Mouse (Mus musculus) right cerebral cortex, adult 2 months (tissue): ENCODE measurements around the gene Tmem136.
"Not testable (repeated sequence)": the region's sequence is repeated elsewhere in the genome, so short reads cannot be mapped to it uniquely, and the experiment has no call there.

Source experiments
- DNase-seq, 2 experiments: peaks; one replicate each; pipeline ENCODE4 v3.0.0; 2021 to 2022; ENCODE audit warnings: low spot score in 2 of 2

The Tmem136 gene

DNA sequence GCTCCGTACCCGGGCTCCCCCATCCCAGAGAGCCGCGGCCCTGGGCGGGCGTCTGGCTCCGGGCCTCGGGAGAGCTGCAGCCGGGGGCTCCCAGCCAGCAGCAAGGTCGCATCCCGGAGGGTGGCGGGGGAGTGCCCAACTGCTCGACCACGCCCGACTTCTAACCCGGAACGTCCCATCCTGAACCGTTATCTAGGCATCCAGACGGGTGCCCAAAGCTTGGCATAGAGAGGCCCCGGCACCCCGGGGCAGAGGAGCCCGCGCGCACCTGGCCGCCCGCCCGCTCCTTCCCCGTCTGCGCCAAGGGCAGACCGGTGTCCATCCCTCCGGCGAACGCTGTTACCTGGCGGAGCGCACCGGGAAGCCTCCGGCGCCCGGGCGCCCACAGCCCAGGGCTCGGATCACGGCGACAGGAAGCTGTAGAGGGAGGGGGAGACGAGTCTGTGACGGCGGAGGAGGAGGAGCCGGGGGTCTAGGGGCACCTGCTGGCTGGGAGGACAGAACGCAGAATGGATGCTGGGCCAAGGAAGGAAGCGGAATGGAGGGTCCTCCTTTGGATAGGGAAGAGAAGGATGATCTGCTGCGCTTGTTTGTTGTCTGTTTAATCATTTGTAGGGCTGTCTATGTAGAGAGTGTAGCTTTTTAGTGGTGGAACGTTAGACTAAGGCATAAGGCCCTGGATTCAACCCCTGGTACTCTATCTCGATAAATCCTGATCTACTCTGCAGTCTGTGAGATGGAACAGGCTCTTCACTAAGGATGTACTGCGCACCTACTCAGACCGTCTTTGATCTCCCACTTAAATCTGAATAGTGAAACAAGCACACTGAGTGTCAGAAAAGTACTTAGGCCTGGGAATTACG, at the start of gene Tmem136:
Gene Tmem136 (minus strand): TSS at position 437 of the 863 bp plus-strand sequence.
- DNase-seq, result peak; percentile 66 to 67

DNA sequence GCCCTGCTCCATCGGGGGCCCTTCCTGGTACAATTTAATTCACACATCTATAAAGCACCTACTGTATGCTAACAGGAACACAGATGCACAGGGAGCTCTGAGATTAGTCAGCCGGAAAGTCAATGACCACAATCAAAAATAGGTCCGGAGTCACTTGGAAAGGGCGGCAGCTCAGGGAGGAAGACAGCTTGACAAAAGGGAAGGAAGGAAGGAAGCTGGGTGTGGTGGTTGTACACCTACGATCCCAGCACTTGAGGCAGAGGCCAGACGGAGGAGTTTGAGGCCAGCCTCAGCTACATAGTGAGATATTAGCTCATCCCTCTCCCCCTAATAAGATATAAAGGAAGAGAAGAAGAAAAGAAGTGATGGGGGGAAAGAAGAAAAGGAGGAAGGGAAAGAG, 39.6 kb upstream of the Tmem136 start:
- DNase-seq, result no peak

DNA sequence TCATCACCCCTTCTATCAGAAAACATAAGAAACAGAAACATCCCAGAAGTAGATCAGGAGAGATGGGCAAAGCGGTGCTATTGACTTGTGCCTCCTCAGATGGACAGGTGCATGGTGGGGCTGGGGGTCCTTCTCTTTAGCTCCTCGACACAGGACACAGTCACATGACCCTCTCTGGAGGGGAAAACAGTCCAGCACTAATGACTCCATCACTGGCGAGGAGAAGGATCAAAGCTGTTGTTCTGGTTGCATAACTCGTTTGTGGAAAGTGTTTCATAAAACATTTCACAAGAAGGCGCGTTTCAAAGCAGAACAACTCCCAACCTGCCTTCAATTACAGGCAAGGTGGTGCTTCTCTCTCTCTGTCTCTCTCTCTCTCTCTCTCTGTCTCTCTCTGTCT, 35.4 kb upstream of the Tmem136 start:
- no peak for DNase-seq

DNA sequence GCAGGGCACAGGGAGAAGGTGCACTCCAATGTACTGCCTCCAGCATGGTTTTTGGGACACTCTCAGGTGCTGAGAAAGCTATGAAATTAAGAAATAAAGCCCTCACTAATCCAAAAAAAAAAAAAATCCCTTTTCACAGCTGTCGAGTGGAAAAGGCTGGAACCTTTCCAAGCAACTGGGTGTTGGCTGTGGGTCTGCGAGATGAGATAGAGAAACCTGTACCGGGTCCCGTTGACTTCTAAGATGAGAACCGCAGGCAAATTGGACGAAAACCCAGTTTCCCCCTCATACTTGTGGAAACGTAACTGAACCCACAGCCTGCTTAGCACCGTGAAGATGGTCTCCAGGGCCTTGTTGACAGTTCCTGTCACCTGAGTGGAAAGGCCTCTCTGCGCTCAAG, 34.6 kb upstream of the Tmem136 start:
- DNase-seq, result no peak

DNA sequence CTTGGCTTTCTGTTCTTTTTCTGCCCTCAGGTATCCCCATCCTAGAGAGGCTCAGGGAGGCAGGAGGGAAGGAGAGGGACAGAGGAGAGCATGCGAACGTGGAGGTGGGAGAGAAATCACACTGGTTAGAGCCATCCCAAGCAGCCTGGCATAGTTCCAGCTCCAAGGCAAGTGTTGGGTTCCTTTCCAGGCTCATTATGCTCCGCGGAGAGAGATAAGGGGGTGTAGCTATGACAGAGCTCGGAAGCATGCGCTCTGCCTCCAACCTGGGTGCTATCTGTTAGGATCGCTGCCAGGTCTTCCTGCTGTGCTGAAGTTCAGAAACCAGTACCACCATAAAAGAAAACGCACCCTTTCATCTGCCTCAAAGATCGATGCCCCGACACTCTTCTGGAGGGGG, 33.7 kb upstream of the Tmem136 start:
- peak; percentile 67 to 73 for DNase-seq

DNA sequence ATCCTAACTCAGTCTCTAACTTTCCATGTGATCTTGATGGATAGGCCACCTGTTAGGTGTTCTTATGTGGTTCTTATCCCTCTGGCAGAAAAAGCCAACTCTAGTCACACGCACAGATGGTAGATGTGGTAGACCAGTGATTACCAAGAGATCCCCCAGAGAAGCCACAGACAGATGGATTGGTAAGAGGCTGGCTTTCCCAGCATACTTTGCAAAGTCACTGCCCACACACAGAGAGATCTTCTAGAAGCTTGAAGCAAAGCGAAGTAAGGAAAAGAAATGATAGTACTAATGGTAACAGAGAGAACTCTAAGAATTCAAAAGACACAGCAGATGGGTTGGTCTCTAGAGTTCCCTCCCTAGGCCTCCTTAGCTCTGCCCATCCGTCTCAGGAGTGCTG, 33.1 kb upstream of the Tmem136 start:
- DNase-seq, result peak in 1 of 2 experiments; percentile 40

DNA sequence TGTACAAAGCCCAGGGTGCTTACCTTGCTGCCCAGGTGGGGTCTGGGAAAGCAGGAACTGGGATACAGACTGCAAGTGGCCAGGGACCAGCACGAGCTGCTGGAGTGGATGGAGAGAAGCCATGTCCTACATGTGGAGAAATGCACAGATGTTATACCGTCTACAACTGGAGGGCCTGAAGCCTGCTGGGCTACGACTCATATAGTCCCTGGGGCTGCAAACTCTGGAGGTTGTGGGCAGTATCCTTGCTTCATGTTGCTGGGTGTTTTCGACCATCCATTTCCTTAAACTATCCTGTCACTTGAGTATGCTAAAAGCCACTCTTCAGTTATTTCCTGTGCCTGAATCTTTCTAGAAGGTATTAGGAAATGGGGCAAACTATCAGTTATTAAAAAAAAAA, 28.8 kb upstream of the Tmem136 start:
- no peak for DNase-seq

DNA sequence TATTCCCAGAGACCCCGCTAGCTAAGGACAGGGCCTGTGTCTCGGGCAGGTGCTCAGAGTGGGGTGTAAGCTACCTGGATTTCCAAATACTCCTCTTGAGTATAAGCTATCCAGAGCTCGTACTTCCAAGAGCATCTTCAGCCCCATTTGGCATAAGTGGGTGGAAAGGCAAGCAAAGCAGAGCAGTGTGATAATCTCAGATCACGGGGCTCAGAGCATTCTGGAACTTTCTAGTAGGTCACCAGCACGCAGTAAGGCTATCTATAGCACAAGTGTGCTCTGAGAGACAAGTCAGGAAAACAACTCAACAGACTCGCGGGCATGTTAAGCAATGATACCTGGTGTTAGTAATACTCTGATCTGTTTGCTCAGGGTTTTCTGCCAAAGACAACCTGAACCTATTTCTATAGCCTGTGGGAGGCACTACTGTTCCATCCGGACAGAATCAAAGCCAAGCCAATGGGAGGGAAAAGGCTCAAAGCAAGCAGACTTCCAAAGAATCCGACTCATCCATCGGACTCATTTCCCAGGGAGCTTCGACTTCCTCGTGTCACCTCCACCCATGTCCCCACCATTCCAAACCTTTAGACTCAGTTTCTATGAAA, 27.9 kb upstream of the Tmem136 start:
- peak in 1 of 2 experiments; percentile 24 for DNase-seq

DNA sequence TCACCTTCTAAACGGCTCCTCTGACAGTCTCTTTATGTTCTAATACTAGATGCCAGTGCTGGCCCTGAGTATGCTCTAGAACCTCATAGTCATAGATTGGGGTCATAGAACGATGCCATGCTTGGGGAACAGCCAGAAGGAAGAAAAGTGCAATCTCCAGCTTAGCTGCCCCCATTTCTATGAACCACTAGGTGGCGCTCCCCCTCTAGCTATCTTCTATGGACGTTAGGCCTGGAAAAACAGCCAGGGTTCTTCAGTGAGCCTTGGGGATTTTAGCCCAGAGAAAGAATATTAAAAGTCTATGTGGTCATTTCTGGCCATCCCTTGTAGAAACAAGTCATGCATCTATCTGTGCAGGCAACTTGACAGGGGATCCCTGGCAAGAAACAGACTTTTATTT, 25.5 kb upstream of the Tmem136 start:
- peak; percentile 80 to 86 for DNase-seq

DNA sequence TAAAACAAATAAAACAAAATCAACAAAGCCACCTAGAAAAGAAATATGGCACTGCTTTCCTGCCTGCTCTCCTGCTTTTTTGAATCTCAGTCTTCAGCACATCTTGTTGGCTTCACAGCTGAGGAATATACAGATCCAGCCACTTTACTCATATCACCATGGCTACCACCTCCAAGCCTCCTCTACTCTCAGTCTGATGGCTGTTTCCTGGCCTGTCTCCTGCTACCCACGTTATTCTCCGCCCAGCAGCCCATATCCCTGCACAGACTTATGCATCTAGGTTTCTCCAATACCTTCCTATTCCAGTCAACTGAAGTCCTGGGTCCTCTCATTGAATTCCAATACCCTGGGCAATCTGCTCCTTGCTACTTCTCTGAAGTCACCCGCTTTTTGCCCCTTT, 17.2 kb upstream of the Tmem136 start:
- DNase-seq, result peak; percentile 68 to 70

DNA sequence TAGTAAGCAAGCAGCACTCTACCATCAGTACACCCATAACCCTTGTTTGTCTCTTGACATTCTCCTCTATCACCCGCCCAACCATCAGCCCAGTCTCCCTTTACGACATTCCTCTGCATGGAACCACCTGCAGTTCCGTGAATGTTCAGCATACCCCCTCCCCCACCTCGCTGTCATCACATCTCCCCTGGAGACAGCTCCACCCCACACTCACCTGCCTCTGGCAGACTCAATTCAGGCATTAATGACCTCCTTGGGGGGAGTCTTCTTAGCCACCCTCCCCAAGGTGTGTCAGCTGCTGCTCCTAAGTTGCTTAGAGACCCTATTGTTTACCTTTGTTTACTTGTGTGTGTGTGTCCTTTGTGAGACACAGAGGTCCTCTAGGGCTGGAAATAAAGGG, 16.0 kb upstream of the Tmem136 start:
- DNase-seq, result no peak

DNA sequence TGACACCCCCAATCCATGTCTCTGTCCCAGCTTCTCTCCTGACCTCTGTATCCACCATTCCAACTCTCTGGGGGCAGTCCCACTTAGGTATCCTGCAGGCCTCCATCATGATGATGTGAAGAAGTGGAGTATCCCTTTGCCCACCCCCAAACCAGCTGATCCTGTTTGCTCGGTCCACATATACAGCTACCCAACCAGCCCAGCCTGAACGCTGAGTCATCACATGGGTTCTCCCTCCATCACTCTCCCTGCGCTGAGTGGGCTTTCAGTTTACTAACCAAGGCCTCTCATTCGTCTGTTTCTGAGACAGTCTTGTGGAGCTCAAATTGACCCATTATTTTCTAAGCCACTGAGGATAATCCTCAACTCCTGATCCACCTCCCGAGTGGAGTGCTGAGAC, 15.6 kb upstream of the Tmem136 start:
- no peak for DNase-seq

DNA sequence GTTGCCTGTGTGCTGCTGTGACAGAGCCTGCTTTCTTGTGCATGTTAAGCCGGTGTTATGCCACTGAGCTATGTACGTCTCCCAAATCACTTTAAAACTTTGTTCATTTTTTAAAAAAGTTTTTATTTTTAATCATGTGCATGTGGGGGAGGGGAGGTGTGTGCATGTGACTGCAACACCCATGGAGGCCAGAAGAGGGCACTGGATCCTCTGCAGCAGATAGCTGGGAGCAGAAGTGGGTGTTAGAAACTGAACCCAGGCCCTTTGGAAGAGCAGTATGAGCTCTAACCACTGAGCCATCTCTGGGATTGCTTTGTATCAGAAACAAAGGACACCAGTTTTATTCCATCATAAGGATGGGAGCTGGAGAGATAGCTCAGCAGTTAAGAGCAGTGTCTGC, 14.3 kb upstream of the Tmem136 start:
- no peak for DNase-seq

DNA sequence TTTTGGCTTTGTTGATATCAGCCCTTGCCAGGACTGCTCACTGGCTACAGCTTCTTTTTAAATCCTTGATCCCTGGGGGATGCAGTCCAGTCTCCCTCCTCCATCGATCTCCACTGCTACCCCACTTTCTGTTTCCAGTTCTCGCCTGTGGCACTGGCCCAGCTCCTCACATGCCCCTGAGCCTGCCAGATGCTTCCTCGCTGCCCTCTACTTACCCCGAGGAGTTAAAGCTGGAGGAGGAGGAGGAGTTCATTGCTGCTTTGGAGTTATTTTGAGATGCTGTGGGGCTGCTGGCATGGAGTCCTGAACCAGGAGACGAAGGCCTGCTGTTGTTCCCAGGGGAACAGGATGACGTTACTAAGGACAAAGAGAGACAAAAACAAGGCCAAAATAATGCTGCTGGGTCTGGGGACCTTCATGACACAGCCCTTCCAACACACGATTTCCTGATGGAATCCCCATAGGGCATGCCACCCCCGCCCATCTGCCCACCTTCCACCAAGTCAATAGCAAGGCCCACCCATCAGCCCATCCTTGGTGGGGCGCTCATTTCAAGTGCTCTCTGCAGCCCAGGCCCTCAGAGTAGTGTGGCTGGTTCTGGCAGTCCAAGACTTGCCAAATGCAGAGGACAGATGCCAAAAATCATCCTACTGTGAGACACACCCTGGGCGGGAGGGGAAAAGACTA, 10.9 kb upstream of the Tmem136 start:
- DNase-seq, result peak in 1 of 2 experiments; percentile 43

DNA sequence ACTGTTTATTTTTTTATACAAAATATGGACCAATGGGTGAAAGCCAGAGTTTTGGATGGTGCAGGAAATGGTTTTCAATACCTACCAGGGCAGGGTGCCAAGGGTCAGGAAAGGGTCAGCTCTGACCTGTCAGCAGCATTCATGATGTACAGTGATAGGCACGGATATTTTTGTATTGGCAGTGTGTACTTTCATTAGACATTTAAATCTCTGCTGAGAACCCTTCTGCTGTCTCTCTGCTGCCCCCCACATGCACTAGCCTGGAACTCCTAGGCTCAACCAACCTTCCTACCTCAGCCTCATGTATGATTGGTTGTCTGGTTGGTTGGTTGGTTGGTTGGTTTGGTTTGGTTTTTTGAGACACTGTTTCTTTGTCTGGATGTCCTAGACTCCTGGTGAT, 6.0 kb upstream of the Tmem136 start:
- DNase-seq, result no peak

DNA sequence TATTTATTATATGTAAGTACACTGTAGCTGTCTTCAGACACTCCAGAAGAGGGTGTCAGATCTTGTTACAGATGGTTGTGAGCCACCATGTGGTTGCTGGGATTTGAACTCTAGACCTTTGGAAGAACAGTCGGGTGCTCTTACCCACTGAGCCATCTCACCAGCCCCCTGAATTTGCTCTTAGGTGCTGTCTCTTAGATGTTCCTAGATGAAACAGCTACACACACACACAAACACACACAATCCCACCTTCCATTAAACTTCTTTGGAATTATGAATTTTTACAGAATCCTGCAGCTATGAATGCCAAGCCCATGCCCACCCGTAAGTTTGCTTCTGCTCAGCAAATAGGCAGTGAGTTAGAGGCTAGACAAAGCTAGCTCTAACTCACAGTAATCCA, 5.6 kb upstream of the Tmem136 start:
- DNase-seq, result not testable (repeated sequence)

DNA sequence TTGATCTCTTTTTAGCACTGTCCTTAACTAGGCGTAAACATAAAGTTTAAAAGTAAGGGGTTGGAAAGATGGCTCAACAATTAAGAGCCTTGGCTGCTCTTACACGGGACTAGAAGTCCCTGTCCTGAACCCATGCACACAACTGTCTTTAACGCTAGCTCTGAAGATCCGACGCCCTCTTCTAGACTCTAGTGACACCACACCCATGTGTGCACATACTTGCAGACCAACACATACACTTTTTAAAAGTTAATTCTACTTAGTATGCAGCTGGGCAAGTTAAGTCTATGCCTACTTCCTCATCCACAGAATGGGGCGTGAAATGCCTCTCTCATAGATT, 597 bp upstream of the Tmem136 start:
- no peak for DNase-seq

DNA sequence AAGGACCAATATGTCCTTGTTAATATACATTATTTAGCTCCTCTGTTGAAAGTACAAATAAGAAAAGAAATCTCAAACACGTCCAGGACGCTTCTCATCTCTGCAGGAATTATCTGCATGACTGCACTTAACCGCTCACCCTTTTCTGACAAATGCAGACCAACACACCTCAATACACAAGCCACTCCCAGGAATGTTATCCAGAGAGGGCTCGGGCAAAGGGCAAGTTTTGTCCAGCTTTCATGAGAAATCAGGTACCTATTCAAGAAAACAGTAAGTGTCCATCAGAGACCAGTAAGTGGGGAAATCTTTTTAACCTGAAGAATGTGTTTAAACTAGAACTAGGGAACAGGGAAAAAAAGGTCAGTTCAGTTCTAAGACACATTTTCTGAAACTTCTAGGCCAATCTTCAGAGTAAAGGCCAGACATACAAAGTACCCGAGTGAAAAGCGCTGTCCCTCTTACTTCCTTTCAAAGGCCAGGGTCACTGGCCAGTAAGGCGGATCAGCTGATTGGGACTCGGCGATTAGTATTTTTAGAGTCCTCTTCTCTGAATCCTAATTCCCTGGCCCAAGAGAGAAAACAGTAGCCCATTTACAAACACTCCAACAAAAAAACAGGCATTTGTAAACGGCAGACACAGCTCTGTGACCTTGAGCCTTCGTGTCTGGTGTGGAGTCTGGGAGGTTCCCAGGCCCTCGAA, 788 bp downstream of the Tmem136 start:
- DNase-seq, result no peak

DNA sequence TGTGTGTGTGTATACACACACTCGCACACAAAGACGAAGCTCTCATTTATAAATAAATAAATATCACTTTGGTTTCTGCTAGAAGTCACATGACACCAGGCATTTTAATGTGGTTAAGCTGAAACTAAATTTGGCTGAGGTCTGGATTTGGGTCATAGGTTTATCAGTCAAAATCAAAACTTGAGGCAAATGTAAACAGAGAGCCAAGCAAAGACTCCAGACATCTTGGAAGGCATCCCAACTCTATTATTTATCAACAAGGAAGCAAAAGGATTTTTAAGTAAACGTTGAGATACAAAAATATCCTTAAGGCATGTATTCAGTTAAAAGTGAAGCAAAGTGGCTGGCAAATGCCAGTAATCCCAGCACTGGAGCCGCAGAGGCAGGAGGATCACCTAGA, 1.5 kb downstream of the Tmem136 start:
- no peak for DNase-seq

DNA sequence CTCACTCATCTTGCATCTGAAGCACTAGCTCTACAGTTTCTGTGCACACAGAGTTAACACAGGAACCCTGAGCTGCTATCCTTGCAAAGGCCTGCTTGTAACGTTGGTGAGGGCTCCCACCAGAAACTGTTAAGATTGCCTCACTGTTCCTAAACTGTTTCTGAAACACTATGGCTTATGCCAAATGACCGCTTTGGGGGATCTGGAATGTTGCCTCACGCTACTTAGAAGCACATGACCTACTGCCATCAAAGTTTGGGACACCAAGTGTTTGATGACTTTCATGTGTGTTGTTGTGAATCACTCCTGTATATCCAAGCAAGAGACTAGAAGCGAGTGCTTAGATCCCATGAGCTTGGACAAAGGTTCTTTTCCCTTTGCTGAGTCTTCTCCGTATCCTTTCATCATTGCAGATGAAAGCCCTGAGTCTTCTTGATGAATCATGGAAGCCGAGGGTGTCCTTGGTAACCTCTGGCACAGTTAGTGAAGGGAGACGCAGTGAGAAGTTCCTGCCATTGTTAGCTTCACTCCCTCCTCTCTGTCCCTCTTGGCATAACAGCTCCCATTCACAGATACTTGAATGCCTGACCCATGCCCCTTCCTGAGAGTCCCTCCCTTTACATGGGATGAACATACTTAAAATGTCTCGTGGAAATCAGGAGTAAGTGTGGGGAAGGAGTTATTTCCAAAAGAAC, 5.9 kb downstream of the Tmem136 start:
- DNase-seq, result no peak

DNA sequence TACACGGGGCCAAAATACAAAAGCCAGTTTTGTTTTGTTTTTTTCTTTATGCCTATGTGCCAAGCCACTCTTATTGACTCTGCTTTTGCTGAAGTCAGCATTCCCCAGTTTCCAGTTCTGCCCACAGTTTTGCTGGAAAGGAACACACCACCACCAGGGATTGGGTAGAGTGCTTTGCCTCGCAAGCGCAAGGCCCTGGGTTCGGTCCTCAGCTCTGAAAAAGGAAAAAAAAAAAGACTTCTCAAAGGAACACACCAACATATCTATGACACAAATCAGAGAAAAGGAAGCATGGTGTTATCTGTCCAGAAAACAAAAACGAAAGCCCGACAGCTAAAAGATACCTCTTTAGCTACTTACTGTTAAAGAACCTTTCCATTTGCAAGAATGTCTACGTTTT, 7.2 kb downstream of the Tmem136 start:
- DNase-seq, result no peak

DNA sequence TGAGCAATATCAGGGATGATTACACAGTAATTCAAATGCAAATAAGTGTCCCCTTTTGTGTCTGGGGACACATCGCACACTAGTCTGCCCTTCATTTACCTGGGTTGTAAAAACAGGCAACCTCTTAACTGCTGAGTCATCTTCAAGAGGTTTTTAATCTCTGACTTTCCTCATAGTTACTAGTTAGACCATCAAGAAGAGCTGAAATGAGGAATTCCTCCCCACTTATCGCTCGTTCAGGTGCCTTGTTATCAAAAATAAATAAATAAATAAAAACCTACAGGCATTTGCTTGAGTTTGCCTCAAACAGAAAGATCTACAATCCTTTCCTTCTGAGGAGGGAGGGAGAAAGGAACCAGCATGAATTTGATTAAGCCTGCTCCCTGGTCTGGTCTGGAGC, 7.6 kb downstream of the Tmem136 start:
- DNase-seq, result no peak
